Mouse (Mus musculus) heart, embryonic 14.5 days (tissue): ENCODE results near the gene Zfp688. TPM values are rescaled to one million over a fixed set of nuclear protein-coding genes. Genes with fewer than 3 reads are reported as not detected.
A peak's percentile ranks its signal among the peaks of the same experiment; 100 is the strongest.
"Not testable (repeated sequence)": the region's sequence is repeated elsewhere in the genome, so short reads cannot be mapped to it uniquely, and the experiment has no call there.

Experiments
- ATAC-seq: fragments of 200-750 bp; cut with Nextera tagmentation; 2 replicates; pipeline ENCODE4 v1.8.0; 2017; ENCODE audit warnings: low read depth, moderate TSS enrichment; ENCODE audit not compliant: insufficient number of reproducible peaks, insufficient read depth, low FRiP score
- H3K27ac ChIP-seq, 2 experiments: fragments of 200-500 bp in 1 of 2; fragments of 300-500 bp in 1 of 2; sonication (generic) in 1 of 2; replicated peaks in 1 of 2; 2 replicates each; pipeline ENCODE4 v1.5.1; 2012 to 2014; ENCODE audit warnings: low read depth in 2 of 2, low read length in 2 of 2, control low read depth in 1 of 2, mild to moderate bottlenecking in 1 of 2, mixed read lengths in 1 of 2; ENCODE audit not compliant: control insufficient read depth in 1 of 2, insufficient read depth in 1 of 2
- H3K27me3 ChIP-seq: fragments of 300-500 bp; sonication (generic); 2 replicates; pipeline ENCODE4 v1.6.1; 2014; ENCODE audit warnings: mild to moderate bottlenecking, low read length, control low read depth; ENCODE audit not compliant: control insufficient read depth, insufficient read depth
- H3K36me3 ChIP-seq: fragments of 300-500 bp; sonication (generic); 2 replicates; pipeline ENCODE4 v1.6.1; 2014; ENCODE audit warnings: mild to moderate bottlenecking, control low read depth, low read length, mixed read lengths; ENCODE audit not compliant: control insufficient read depth, insufficient read depth
- H3K4me1 ChIP-seq, 2 experiments: fragments of 200-500 bp in 1 of 2; fragments of 300-500 bp in 1 of 2; sonication (generic) in 1 of 2; 2 replicates each; pipeline ENCODE4 v1.6.1; 2012 to 2014; ENCODE audit warnings: low read length in 2 of 2, control low read depth in 1 of 2, mixed read lengths in 1 of 2; ENCODE audit not compliant: control insufficient read depth in 2 of 2, insufficient read depth in 2 of 2
- H3K4me2 ChIP-seq: fragments of 300-500 bp; sonication (generic); 2 replicates; pipeline ENCODE4 v1.6.1; 2014; ENCODE audit warnings: mild to moderate bottlenecking, low read length
- H3K4me3 ChIP-seq, 2 experiments: fragments of 200-500 bp in 1 of 2; fragments of 300-500 bp in 1 of 2; sonication (generic) in 1 of 2; 2 replicates each; pipeline ENCODE4 v1.5.1; 2012 to 2014; ENCODE audit warnings: low read length in 2 of 2, mild to moderate bottlenecking in 2 of 2, control low read depth in 1 of 2, low read depth in 1 of 2, moderate library complexity in 1 of 2; ENCODE audit not compliant: control insufficient read depth in 1 of 2, insufficient read depth in 1 of 2
- H3K9ac ChIP-seq: fragments of 300-500 bp; sonication (generic); 2 replicates; pipeline ENCODE4 v1.6.1; 2014; ENCODE audit warnings: mild to moderate bottlenecking, low read length
- H3K9me3 ChIP-seq: fragments of 300-500 bp; sonication (generic); 2 replicates; pipeline ENCODE4 v1.6.1; 2016; ENCODE audit warnings: low read length, control low read depth; ENCODE audit not compliant: control insufficient read depth
- whole genome bisulfite sequencing: fragments of 180-500 bp; shearing (Covaris S2); extraction: QIAGEN DNeasy Blood & Tissue Kit; methylation state at CpG from one replicate; pipeline ENCODE4 v1.1.7; 2014; 5-methylcytosine and 5-hydroxymethylcytosine counted together
- polyA plus RNA-seq: library from polyadenylated mRNA; unstranded; fragments of >200 nt; fragmentation: Nextera tagmentation; extraction: Ambion mirVana; gene quantifications from 2 replicates; pipeline ENCODE4 v1.2.1, GENCODE M21; 2014

Gene Zfp688
- polyA plus RNA-seq, 1 experiment from 2014 or later, result 18.4 TPM

DNA sequence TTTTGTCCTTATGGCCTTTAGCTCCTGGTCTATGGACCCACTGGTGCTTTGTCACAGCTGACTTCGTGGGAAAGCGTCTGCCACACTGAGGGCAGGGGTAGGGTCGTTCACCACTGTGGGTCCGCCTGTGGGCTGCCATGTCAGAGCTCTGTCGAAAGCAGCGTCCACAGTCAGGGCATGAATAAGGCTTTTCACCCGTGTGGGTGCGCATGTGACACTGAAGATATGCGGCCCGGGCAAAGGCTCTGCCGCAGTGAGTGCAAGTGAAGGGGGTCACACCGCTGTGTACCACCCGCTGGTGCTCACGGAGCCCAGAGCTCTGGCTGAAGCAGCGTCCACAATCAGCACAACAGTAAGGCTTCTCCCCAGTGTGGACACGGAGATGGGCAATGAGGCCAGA lies 30.3 kb downstream of the Zfp688 start:
- no peak overlapping the region for H3K4me2 ChIP-seq
- H3K36me3 ChIP-seq, result peaks cover 12% of the 10 kb centered on the region; the same call in 1 of the 2 replicates
- no peak overlapping the region for H3K4me3 ChIP-seq
- peaks cover 10 to 12% of the 10 kb centered on the region in 2 experiments for H3K4me1 ChIP-seq
- H3K27me3 ChIP-seq, result no peaks in the 10 kb centered on the region
- no peak for ATAC-seq
- no peak overlapping the region for H3K9ac ChIP-seq
- WGBS, result 96% methylated on average over 16 of the region's 16 CpGs
- no peak overlapping the region for H3K27ac ChIP-seq
- no peaks in the 10 kb centered on the region for H3K9me3 ChIP-seq

DNA sequence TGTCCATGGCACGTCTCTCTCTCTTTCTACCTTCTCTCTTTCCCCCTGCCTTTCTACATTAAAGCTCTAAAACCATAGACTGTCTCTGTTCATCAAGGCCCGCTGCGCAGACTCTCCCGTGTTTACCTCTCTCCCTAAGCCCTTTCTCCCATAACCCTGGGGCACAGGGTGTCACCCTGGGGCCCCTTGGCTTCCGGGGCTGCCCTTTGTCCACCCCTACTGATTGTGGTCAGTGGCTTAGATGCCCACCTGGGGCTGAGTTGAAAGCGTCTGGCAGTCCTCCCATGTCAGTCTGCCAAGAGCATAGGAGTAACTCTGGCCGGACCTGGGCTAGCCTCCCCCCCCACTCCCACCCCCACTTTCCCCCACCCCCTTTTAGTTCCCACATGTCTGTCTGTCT lies 31.6 kb downstream of the Zfp688 start:
- no peaks in the 10 kb centered on the region for H3K27me3 ChIP-seq
- peaks cover 10 to 17% of the 10 kb centered on the region in 2 experiments for H3K4me1 ChIP-seq
- H3K9ac ChIP-seq, result no peak overlapping the region
- no peak overlapping the region for H3K4me2 ChIP-seq
- ATAC-seq, result no peak
- H3K4me3 ChIP-seq, result no peak overlapping the region
- no peaks in the 10 kb centered on the region for H3K9me3 ChIP-seq
- H3K36me3 ChIP-seq, result peaks cover 12% of the 10 kb centered on the region; the same call in 1 of the 2 replicates
- H3K27ac ChIP-seq, result no peak overlapping the region
- WGBS, result 77% methylated on average over 7 of the region's 7 CpGs

DNA sequence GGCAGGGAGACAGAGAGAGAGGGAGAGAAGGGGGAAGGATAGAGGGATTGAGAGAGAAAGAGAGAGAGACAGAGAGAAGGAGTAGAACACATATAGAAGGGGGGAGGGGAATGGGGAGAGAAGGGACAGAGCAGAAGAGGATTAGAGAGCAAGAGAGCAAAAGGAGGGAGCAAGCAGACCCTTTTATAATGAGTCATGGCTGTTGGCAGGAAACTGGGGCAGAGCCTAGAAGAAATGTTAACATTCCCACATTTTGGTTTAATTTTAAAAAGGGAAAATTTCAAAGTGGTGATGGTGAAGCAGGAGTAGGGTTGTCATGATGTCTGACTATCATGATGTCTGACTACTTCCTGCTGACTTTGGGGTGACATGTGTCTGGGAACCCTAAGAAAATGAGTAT lies 33.7 kb downstream of the Zfp688 start:
- ATAC-seq, H3K9me3 ChIP-seq: not testable (repeated sequence)
- peaks cover 20% of the 10 kb centered on the region; the same call in 1 of the 2 replicates for H3K36me3 ChIP-seq

DNA sequence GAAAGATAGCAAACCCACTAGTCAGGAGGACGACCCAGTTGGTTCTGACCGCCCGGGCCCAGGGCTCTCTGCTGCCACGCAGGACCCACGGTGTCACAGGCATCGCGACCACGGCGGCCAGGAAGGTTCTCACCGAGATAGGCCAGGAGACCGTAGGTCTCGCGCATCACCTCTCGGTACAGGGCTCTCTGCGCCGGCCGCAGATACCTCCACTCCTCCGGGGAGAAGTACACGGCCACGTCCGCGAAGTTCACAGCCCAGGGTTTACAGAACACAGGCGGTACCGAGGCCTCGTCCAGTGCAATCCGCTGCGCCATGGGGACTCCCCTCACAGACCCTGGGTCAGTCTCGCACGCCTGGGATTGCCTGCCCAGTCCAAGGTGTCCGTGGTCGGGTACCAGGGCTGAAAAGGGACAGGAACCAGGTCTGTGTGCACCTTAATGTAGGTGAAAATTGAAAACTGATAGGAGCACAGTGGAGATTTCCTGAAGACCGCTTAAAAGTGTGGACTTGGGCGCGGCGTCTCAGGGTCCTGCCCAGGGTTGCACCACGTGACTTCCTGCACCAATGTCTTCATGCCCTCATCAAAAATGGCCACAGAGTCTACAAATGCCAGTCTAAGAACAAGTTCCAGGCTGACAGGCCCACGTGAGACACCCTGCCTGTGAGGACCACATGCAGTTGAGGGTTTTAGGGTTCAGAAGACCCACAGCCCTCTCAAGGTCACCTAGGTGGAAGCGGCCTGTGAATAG lies 35.1 kb downstream of the Zfp688 start, which contains the start of gene 9130019O22Rik:
Gene 9130019O22Rik (minus strand): TSS at position 526 of the 752 bp plus-strand sequence.
- H3K27me3 ChIP-seq, result no peaks in the 10 kb centered on the region
- H3K9ac ChIP-seq, result peak within 1 kb of the TSS; percentile 80
- H3K27ac ChIP-seq, result no peak within 1 kb of the TSS
- H3K4me2 ChIP-seq, result peak within 1 kb of the TSS; percentile 74
- peaks cover 0 to 5% of the 10 kb centered on the region in 2 experiments; a peak in 1 of 4 replicates for H3K4me1 ChIP-seq
- H3K36me3 ChIP-seq, result peaks cover 21% of the 10 kb centered on the region; the same call in 1 of the 2 replicates
- H3K9me3 ChIP-seq, result no peaks in the 10 kb centered on the region
- 9% methylated on average over 38 of the region's 38 CpGs for WGBS
- ATAC-seq, result peak; percentile 87
- peak within 1 kb of the TSS; percentile 58 to 82 for H3K4me3 ChIP-seq

More for the DNA sequence above, 33.7 kb downstream of the Zfp688 start:
- not testable (repeated sequence) for H3K27me3 ChIP-seq, H3K4me2 ChIP-seq, H3K4me3 ChIP-seq, H3K9ac ChIP-seq, H3K27ac ChIP-seq
- H3K4me1 ChIP-seq, result peaks cover 5 to 12% of the 10 kb centered on the region in 2 experiments; a peak in 2 of 4 replicates

- 92% methylated on average over 4 of the region's 4 CpGs for WGBS
- ATAC-seq, H3K4me1 ChIP-seq, H3K27ac ChIP-seq, H3K27me3 ChIP-seq, H3K9ac ChIP-seq, H3K9me3 ChIP-seq, H3K4me3 ChIP-seq: not testable (repeated sequence)
- H3K36me3 ChIP-seq, result 0 out of 2 replicates have a peak, but pooled peaks cover 13% of the 10 kb centered on the region
- H3K4me2 ChIP-seq, result 0 out of 2 replicates have a peak overlapping the region, but pooled peaks have one; percentile 74
Observed at GRCm38 (mm10) chr7:127385560-127385959, 36.3 kb downstream of the Zfp688 start.

GRCm38 (mm10) chr7:127378310-127378921 lies 43.5 kb downstream of the Zfp688 start:
- Histone ChIP-seq H3K27me3 (no peaks in the 10 kb centered on the region), H3K9me3 (no peaks in the 10 kb centered on the region), H3K9ac (no peak overlapping the region), H3K27ac (no peak overlapping the region), H3K4me2 (no peak overlapping the region), H3K4me1 (no peaks in the 10 kb centered on the region; a peak in 1 of 4 replicates), H3K36me3 (0 out of 2 replicates have a peak, but pooled peaks cover 11% of the 10 kb centered on the region), H3K4me3 (no peak overlapping the region)
- 61% methylated on average over 6 of the region's 6 CpGs for WGBS
- no peak for ATAC-seq

GRCm38 (mm10) chr7:127375271-127376245 lies 46.3 kb downstream of the Zfp688 start, which contains the start of gene Zfp747:
Gene Zfp747 (minus strand): TSS chr7:127376050.
- 2% methylated on average over 42 of the region's 49 CpGs for WGBS
- Histone ChIP-seq H3K9ac (peak within 1 kb of the TSS; percentile 81), H3K4me3 (peak within 1 kb of the TSS; percentile 69 to 75), H3K4me2 (peak within 1 kb of the TSS; percentile 70), H3K27ac (peak within 1 kb of the TSS; percentile 29 to 34; a peak in 3 of 4 replicates)
- ATAC-seq, result peak; percentile 82
- not testable (repeated sequence) for H3K9me3 ChIP-seq, H3K36me3 ChIP-seq, H3K27me3 ChIP-seq, H3K4me1 ChIP-seq
